Mouse (Mus musculus) layer of hippocampus, adult 8-10 months (tissue): ENCODE results near the gene Stk16. TPM values are rescaled to one million over a fixed set of nuclear protein-coding genes. Genes with fewer than 3 reads are reported as not detected.

Experiments used
- microRNA-seq, 2 experiments: library from miRNA; unstranded; fragments of <30 nt; microRNA quantifications; one replicate each; pipeline ENCODE4 v1.2.0; 2022
- total RNA-seq, 4 experiments: library from RNA; stranded (reverse); gene quantifications; 2 replicates each; pipeline ENCODE4 v1.2.4; 2022

Stk16 gene
- total RNA-seq, 4 experiments from 2014 or later = 78.7 to 88.5 (median 84.5) TPM

Small RNA genes within 50 kb of the gene (microRNA-seq; reads per million reads assigned to microRNA genes)
- gene Gm27943 = 0 reads per million in 2 experiments

Other genes with a start within 250 kb of the Stk16 start
- gene Nhej1, start 85.6 kb upstream of the Stk16 start, total RNA-seq = 1 to 10 TPM; 1.7 to 2.7 (median 2.1) TPM
- gene Slc23a3, start 76.9 kb upstream of the Stk16 start, total RNA-seq = under 1 TPM in 3 of 4 experiments, not detected in 1; 0.22 to 0.45 (median 0.35) TPM
- 10 to 100 TPM; 33.6 to 36.1 (median 35.3) TPM for gene Cnppd1, start 68.1 kb upstream of the Stk16 start, total RNA-seq
- 100 to 1,000 TPM; 167 to 182 (median 171) TPM for gene Retreg2, start 68.1 kb upstream of the Stk16 start, total RNA-seq
- 10 to 100 TPM; 26.5 to 37.4 (median 32.4) TPM for gene Zfand2b, start 42.2 kb upstream of the Stk16 start, total RNA-seq
- gene Abcb6, start 30.4 kb upstream of the Stk16 start, total RNA-seq = 10 to 100 TPM; 23.6 to 32.0 (median 26.2) TPM
- 10 to 100 TPM; 25.5 to 38.5 (median 31.3) TPM for gene Ankzf1, start 18.7 kb upstream of the Stk16 start, total RNA-seq
- gene Atg9a, start 18.6 kb upstream of the Stk16 start, total RNA-seq = 100 to 1,000 TPM in 2 of 4 experiments, 10 to 100 TPM in 2; 97.6 to 119 (median 105) TPM
- gene Glb1l, start within 50 bp of the Stk16 start, total RNA-seq = 10 to 100 TPM; 14.1 to 22.4 (median 18.5) TPM
- 100 to 1,000 TPM; 488 to 539 (median 494) TPM for gene Tuba4a, start 9.0 kb downstream of the Stk16 start, total RNA-seq
- not detected for gene A630095N17Rik, start 21.3 kb downstream of the Stk16 start, total RNA-seq
- gene Dnajb2, start 25.6 kb downstream of the Stk16 start, total RNA-seq = 100 to 1,000 TPM in 1 of 4 experiments, 10 to 100 TPM in 3; 83.1 to 108 (median 93.1) TPM
- gene Ptprn, start 53.7 kb downstream of the Stk16 start, total RNA-seq = 100 to 1,000 TPM; 360 to 457 (median 395) TPM
- gene Resp18, start 67.6 kb downstream of the Stk16 start, total RNA-seq = 100 to 1,000 TPM; 102 to 169 (median 125) TPM
- 10 to 100 TPM; 41.2 to 49.8 (median 45.4) TPM for gene Dnpep, start 107.2 kb downstream of the Stk16 start, total RNA-seq
- gene Des, start 149.5 kb downstream of the Stk16 start, total RNA-seq = 1 to 10 TPM in 3 of 4 experiments, under 1 TPM in 1; 0.60 to 1.9 (median 1.5) TPM
- 100 to 1,000 TPM; 168 to 185 (median 182) TPM for gene Speg, start 164.5 kb downstream of the Stk16 start, total RNA-seq
- 10 to 100 TPM; 58.3 to 77.2 (median 72.7) TPM for gene Gmppa, start 225.1 kb downstream of the Stk16 start, total RNA-seq
- gene Asic4, start 239.6 kb downstream of the Stk16 start, total RNA-seq = 1 to 10 TPM; 5.8 to 6.6 (median 6.0) TPM